Mouse (Mus musculus): Measurements from ENCODE around the gene Tex2. TPM values are rescaled to one million over a fixed set of nuclear protein-coding genes. Genes with fewer than 3 reads are reported as not detected.
"Not testable (repeated sequence)": the region's sequence is repeated elsewhere in the genome, so short reads cannot be mapped to it uniquely, and the experiment has no call there.

The Tex2 gene
- total RNA-seq (2014; rRNA removed) (46.2 and 60.5 TPM in 2 replicates), polyA plus RNA-seq (2015; fragmentation: Nextera tagmentation; extraction: Ambion mirVana) (30.0 and 30.8 TPM in 2 replicates)

DNA sequence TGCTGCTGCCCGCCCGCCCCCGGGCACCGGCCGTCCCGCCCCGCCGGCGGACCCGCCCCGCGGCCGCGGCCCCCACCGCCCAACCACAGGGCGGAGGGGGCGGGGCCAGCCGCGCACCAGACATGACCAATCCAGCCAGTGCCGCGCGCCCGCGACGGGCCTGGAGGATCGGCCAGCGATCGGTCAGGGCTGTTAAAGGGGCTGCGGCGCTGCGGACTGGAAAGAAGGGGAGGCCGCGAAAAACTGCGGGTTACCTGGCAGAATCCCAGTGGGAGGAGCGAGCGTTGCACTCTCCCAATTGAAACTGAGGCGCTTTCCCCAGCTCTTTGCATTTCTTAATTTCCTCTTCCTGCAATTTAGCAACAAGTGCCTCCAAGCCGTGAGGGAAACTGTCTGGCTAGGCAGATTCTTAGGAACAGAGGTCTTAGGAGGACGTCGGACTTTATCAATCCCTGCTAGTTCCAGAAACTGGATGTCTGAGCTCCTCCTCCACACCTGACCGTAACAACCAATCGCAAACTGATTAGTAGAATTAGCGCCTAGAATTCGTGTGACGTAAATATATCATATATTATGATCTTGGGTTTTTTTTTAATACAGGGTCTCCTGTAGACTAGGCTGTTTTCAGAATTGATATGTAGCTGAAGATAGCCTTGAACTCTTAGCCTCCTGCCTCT is at the start of gene Tex2:
Tex2 (minus strand) TSS at position 463 of the 677 bp plus-strand sequence.
- peak; percentile 97 for DNase-seq (ENCODE audit: low spot score)
- Histone ChIP-seq H3K9me3 (ENCODE audit: low read length) (no peaks in the 10 kb centered on the region), H3K4me2 (ENCODE audit: low read depth, low read length) (peak within 1 kb of the TSS; percentile 94), H3K4me1 (ENCODE audit: insufficient read depth, low read length) (peaks cover 10% of the 10 kb centered on the region), H3K27me3 (ENCODE audit: insufficient read depth, low read length) (no peaks in the 10 kb centered on the region), H3K4me3 (ENCODE audit: low read length) (peak within 1 kb of the TSS; percentile 96), H3K27ac (peak within 1 kb of the TSS; percentile 83), H3K9ac (replicated peaks; ENCODE audit: low read length) (peak within 1 kb of the TSS; percentile 94), H3K36me3 (ENCODE audit: insufficient read depth, low read length) (no peaks in the 10 kb centered on the region)
- TF ChIP-seq CTCF (IDR thresholded peaks at IDR 0.05; ENCODE audit: low read depth) = no peak
- 3% methylated on average over 45 of the region's 45 CpGs for WGBS
- ATAC-seq = peak; percentile 98

- DNase-seq (ENCODE audit: low spot score) (no peak), ATAC-seq (no peak)
- Histone ChIP-seq H3K27ac (no peak overlapping the region), H3K4me2 (ENCODE audit: low read depth, low read length) (no peak overlapping the region), H3K27me3 (ENCODE audit: insufficient read depth, low read length) (no peaks in the 10 kb centered on the region), H3K4me3 (ENCODE audit: low read length) (no peak overlapping the region), H3K9me3 (ENCODE audit: low read length) (no peaks in the 10 kb centered on the region), H3K9ac (replicated peaks; ENCODE audit: low read length) (no peak overlapping the region), H3K4me1 (ENCODE audit: insufficient read depth, low read length) (peaks cover 8% of the 10 kb centered on the region; the same call in 1 of the 2 replicates), H3K36me3 (ENCODE audit: insufficient read depth, low read length) (no peaks in the 10 kb centered on the region)
- TF ChIP-seq CTCF (IDR thresholded peaks at IDR 0.05; ENCODE audit: low read depth) = no peak
- WGBS = 90% methylated on average over 10 of the region's 11 CpGs
Measured at GRCm38 (mm10) chr11:106662634-106663407, 49.6 kb upstream of the Tex2 start.

GRCm38 (mm10) chr11:106660453-106661081 is 47.3 kb upstream of the Tex2 start:
- Histone ChIP-seq H3K36me3 (ENCODE audit: insufficient read depth, low read length) (no peaks in the 10 kb centered on the region), H3K9me3 (ENCODE audit: low read length) (no peaks in the 10 kb centered on the region), H3K27ac (peak overlapping the region; percentile 71), H3K27me3 (ENCODE audit: insufficient read depth, low read length) (no peaks in the 10 kb centered on the region), H3K4me2 (ENCODE audit: low read depth, low read length) (no peak overlapping the region), H3K4me3 (ENCODE audit: low read length) (no peak overlapping the region), H3K4me1 (ENCODE audit: insufficient read depth, low read length) (peaks cover 10% of the 10 kb centered on the region; the same call in 1 of the 2 replicates), H3K9ac (replicated peaks; ENCODE audit: low read length) (no peak overlapping the region)
- ATAC-seq = no peak
- no peak for TF ChIP-seq CTCF (IDR thresholded peaks at IDR 0.05; ENCODE audit: low read depth)
- 49% methylated on average over 13 of the region's 13 CpGs for WGBS
- no peak for DNase-seq (ENCODE audit: low spot score)

DNA sequence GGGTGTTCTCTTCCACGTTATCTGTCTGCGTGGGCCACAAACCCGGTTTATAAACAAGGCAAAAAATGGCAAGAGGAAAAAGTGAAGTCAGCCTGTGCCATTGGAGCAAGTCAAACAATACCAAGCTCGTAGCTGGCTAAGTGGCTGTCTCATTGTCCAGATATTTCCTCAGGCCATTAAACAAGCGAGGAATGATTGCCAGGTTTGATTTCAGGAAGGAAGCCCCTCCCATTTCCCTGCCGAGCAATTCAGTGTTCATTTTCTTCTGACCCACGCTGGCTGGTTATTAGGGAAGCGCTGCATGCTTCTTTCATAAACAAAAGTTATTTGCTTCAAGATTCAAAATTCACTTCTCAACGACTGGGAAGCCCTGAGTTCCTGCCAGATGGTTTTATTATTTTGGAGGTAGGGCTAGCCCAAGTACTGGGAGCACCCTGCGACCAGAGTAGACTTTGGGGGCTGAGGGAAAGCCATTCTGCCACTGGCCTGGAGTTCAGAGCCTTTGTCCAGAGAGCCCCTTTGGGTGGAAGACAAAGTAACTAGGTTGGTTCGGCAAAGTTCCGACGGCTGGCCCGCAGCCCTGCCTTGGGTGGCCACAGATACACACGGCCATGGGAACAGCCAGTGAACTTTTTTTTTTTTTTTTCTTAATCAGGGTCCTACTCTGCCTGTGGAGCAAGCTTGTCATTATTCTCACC is 46.5 kb upstream of the Tex2 start:
- no peak overlapping the region for H3K4me3 ChIP-seq (ENCODE audit: low read length)
- no peak overlapping the region for H3K4me2 ChIP-seq (ENCODE audit: low read depth, low read length)
- WGBS = 40% methylated on average over 15 of the region's 15 CpGs
- ATAC-seq = no peak
- no peaks in the 10 kb centered on the region for H3K9me3 ChIP-seq (ENCODE audit: low read length)
- H3K9ac ChIP-seq (replicated peaks; ENCODE audit: low read length) = no peak overlapping the region
- H3K4me1 ChIP-seq (ENCODE audit: insufficient read depth, low read length) = peaks cover 10% of the 10 kb centered on the region; the same call in 1 of the 2 replicates
- no peak for TF ChIP-seq CTCF (IDR thresholded peaks at IDR 0.05; ENCODE audit: low read depth)
- peak; percentile 42 for DNase-seq (ENCODE audit: low spot score)
- H3K27ac ChIP-seq = peak overlapping the region; percentile 71
- no peaks in the 10 kb centered on the region for H3K36me3 ChIP-seq (ENCODE audit: insufficient read depth, low read length)
- no peaks in the 10 kb centered on the region for H3K27me3 ChIP-seq (ENCODE audit: insufficient read depth, low read length)

DNA sequence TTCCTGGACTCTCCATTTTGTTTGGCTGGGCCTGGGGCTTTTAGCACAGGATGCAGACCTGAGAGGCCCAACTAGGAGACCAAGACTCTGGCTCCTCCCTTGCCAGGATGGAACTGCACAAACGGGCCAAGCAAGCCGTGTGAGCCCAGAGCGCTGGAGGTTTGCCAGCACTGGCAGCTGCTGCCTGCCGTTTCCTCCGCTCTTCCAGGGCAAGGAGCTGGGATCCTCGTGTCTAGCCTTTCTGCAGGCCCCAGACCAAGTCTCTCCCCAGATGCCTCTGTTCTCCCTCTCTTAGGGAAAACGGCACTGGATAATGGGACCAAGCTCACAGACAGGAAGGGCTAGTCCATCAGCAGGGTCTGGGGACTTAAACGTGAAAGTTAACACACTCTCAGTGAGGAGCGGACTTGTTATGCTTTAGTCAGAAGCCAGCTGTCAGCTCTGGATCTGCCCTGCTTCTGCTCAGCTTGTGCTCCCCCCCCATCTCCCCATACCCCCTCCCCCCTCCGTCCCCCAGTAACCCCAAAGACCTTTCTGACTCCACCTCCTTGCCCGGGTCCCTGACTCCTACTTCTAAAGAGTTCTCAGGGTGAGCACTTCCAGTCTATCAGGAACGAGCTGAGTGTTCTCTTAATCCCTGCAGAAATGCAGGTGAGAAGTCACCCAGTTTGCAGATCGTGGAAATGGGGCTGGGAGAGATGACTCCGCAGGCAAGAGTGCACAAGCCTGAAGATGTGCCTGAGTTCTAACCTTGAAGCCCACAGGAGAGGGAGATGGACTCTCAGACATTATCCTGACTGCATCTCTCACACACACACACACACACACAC is 45.0 kb upstream of the Tex2 start:
- no peak for TF ChIP-seq CTCF (IDR thresholded peaks at IDR 0.05; ENCODE audit: low read depth)
- H3K4me1 ChIP-seq (ENCODE audit: insufficient read depth, low read length) = peaks cover 10% of the 10 kb centered on the region; the same call in 1 of the 2 replicates
- H3K36me3 ChIP-seq (ENCODE audit: insufficient read depth, low read length) = no peaks in the 10 kb centered on the region
- H3K4me3 ChIP-seq (ENCODE audit: low read length) = no peak overlapping the region
- DNase-seq (ENCODE audit: low spot score) = peak; percentile 95
- H3K4me2 ChIP-seq (ENCODE audit: low read depth, low read length) = no peak overlapping the region
- WGBS = 15% methylated on average over 14 of the region's 14 CpGs
- no peaks in the 10 kb centered on the region for H3K27me3 ChIP-seq (ENCODE audit: insufficient read depth, low read length)
- peak overlapping the region; percentile 24; the same call in 1 of the 2 replicates for H3K9ac ChIP-seq (replicated peaks; ENCODE audit: low read length)
- peak overlapping the region; percentile 80 for H3K27ac ChIP-seq
- no peaks in the 10 kb centered on the region for H3K9me3 ChIP-seq (ENCODE audit: low read length)
- ATAC-seq = peak; percentile 89

GRCm38 (mm10) chr11:106656896-106657498 is 43.8 kb upstream of the Tex2 start:
- 89% methylated on average over 5 of the region's 5 CpGs for WGBS
- H3K4me2 ChIP-seq (ENCODE audit: low read depth, low read length) = not testable (repeated sequence)

More at GRCm38 (mm10) chr11:106656896-106657498, 43.8 kb upstream of the Tex2 start:
- not testable (repeated sequence) for H3K9me3 ChIP-seq (ENCODE audit: low read length); ATAC-seq; DNase-seq (ENCODE audit: low spot score); H3K27me3 ChIP-seq (ENCODE audit: insufficient read depth, low read length); H3K4me3 ChIP-seq (ENCODE audit: low read length); H3K36me3 ChIP-seq (ENCODE audit: insufficient read depth, low read length); H3K9ac ChIP-seq (replicated peaks; ENCODE audit: low read length); H3K27ac ChIP-seq; H3K4me1 ChIP-seq (ENCODE audit: insufficient read depth, low read length)
